Comparison of ENCODE assay signal across 17 mouse cellular contexts in genomic region chrX:139432550-139432949, GRCm38 (mm10). TPM values are rescaled to one million over a fixed set of nuclear protein-coding genes. Genes with fewer than 3 reads are reported as not detected.
DNase-seq lines count a peak whose midpoint lies in the region; ATAC-seq lines count a peak whose summit lies in the region.
"Had no signal": no experiment of that assay in that cellular context is flagged by ENCODE, and none has a peak within 500 bp of the region (broad histone marks: within the 10 kb centered on the region; RNA-seq: fewer than 3 reads in every experiment).

No protein-coding gene starts in this region.

- H3K9me3 ChIP-seq in kidney, embryonic 15.5 days (replicated peaks), result no peaks in the 10 kb centered on the region
- H3K9me3 ChIP-seq: embryonic facial prominence, embryonic 12.5 days; forebrain, embryonic 10.5 days; heart, embryonic 13.5 days; hindbrain, embryonic 15.5 days; liver, embryonic 13.5 days had no signal

- H3K27ac ChIP-seq in kidney, embryonic 15.5 days, result no peak overlapping the region
- H3K27ac ChIP-seq: embryonic facial prominence, embryonic 12.5 days; forebrain, embryonic 10.5 days; heart, embryonic 13.5 days; hindbrain, embryonic 15.5 days; liver, embryonic 13.5 days had no signal

- H3K4me3 ChIP-seq in kidney, embryonic 15.5 days (replicated peaks), result no peak overlapping the region
- H3K4me3 ChIP-seq: embryonic facial prominence, embryonic 12.5 days; forebrain, embryonic 10.5 days; heart, embryonic 13.5 days; hindbrain, embryonic 15.5 days; liver, embryonic 13.5 days had no signal

- no peaks in the 10 kb centered on the region for H3K36me3 ChIP-seq in kidney, embryonic 15.5 days
- H3K36me3 ChIP-seq: embryonic facial prominence, embryonic 12.5 days; forebrain, embryonic 10.5 days; heart, embryonic 13.5 days; hindbrain, embryonic 15.5 days; liver, embryonic 13.5 days had no signal

- WGBS in kidney, embryonic 15.5 days, result 70% methylated on average over 2 of the region's 2 CpGs

- intact Hi-C loops in heart, postnatal 25 days (cut with DNase I), result no loop called here
- intact Hi-C loops in left cerebral cortex, postnatal 14 days (cut with DNase I), result no loop called here

- no peak for ATAC-seq in kidney, embryonic 15.5 days (replicated peaks; ENCODE audit: low FRiP score)

- H3K9ac ChIP-seq in kidney, embryonic 15.5 days, result no peak overlapping the region
- H3K9ac ChIP-seq: embryonic facial prominence, embryonic 12.5 days; heart, embryonic 13.5 days; hindbrain, embryonic 15.5 days; liver, embryonic 13.5 days had no signal

- peaks cover 18% of the 10 kb centered on the region for H3K27me3 ChIP-seq in kidney, embryonic 15.5 days
- H3K27me3 ChIP-seq: embryonic facial prominence, embryonic 12.5 days; heart, embryonic 13.5 days; hindbrain, embryonic 15.5 days; liver, embryonic 13.5 days had no signal

- no peak overlapping the region for H3K4me2 ChIP-seq in kidney, embryonic 15.5 days
- H3K4me2 ChIP-seq: embryonic facial prominence, embryonic 12.5 days; heart, embryonic 13.5 days; hindbrain, embryonic 15.5 days; liver, embryonic 13.5 days had no signal

- H3K4me1 ChIP-seq in kidney, embryonic 15.5 days, result no peaks in the 10 kb centered on the region
- H3K4me1 ChIP-seq: embryonic facial prominence, embryonic 12.5 days; forebrain, embryonic 10.5 days; heart, embryonic 13.5 days; hindbrain, embryonic 15.5 days; liver, embryonic 13.5 days had no signal

- peak; percentile 0 for DNase-seq in heart, adult 8-10 months (ENCODE audit: low spot score)
- no peak for DNase-seq in heart, postnatal 25 days (ENCODE audit: low spot score)
- peak; percentile 10 to 23 for DNase-seq in right cerebral cortex, adult 2 months (ENCODE audit: low spot score in 2 of 2)
- DNase-seq in right cerebral cortex, postnatal 14 days, result no peak
- peak; percentile 6 to 7 for DNase-seq in left cerebral cortex, postnatal 14 days (ENCODE audit: low spot score in 2 of 2)
- DNase-seq in telencephalon, adult 2 months (ENCODE audit: low read depth, low spot score), result peak; percentile 50
- no peak for DNase-seq in lung, postnatal 10 days
- DNase-seq: cerebellum, postnatal 25 days; gastrocnemius, postnatal 14 days; liver, embryonic 13.5 days; lung, postnatal 36 days; spleen, adult 18-20 months had no signal

RNA-seq across cellular contexts. Expression of gene D330045A20Rik, which starts 47.6 kb away (rescaled TPM):
- under 1 TPM in 2 of 4 experiments, not detected in 2; 0.06 to 0.08 TPM for total RNA-seq in heart, adult 8-10 months (2022)
- under 1 TPM in 1 of 2 experiments, not detected in 1; 0.10 TPM for total RNA-seq in heart, postnatal 25 days (2021)
- total RNA-seq in left cerebral cortex, postnatal 14 days (2021), result 1 to 10 TPM in 1 of 2 experiments, under 1 TPM in 1; 0.66 to 1.1 TPM
- polyA plus RNA-seq in kidney, embryonic 15.5 days (2015; fragmentation: Nextera tagmentation; extraction: Ambion mirVana), result 1.9 and 2.2 TPM in 2 replicates

Comparison
In these comparisons a context has a peak if more than half of its experiments do, and no peak if none do; other contexts are left out.
1. DNase-seq: peak in heart, adult 8-10 months (single experiment), right cerebral cortex, adult 2 months (2 of 2), left cerebral cortex, postnatal 14 days (2 of 2) and telencephalon, adult 2 months (single experiment); none in heart, postnatal 25 days (single experiment), right cerebral cortex, postnatal 14 days (single experiment) and lung, postnatal 10 days (single experiment).